Mouse (Mus musculus): ENCODE measurements around the gene Kdelr2. TPM values are rescaled to one million over a fixed set of nuclear protein-coding genes. Genes with fewer than 3 reads are reported as not detected.

The Kdelr2 gene
- total RNA-seq, 4 experiments from 2014 or later = 97.5 to 115 (median 101) TPM

Other genes starting within 250 kb of the Kdelr2 start
- gene Rbak, start 223.1 kb upstream of the Kdelr2 start, total RNA-seq (2022) = 10 to 100 TPM; 10.9 to 22.2 (median 17.2) TPM
- gene Spdye4b, start 222.8 kb upstream of the Kdelr2 start, total RNA-seq (2022) = not detected
- gene Spdye4a, start 176.9 kb upstream of the Kdelr2 start, total RNA-seq (2022) = not detected
- gene Zfp12, start 168.7 kb upstream of the Kdelr2 start, total RNA-seq (2022) = 10 to 100 TPM; 22.8 to 30.6 (median 25.7) TPM
- 10 to 100 TPM; 11.0 to 13.1 (median 12.0) TPM for gene Zfp316, start 133.8 kb upstream of the Kdelr2 start, total RNA-seq (2022)
- gene Zfp853, start 110.2 kb upstream of the Kdelr2 start, total RNA-seq (2022) = under 1 TPM; 0.20 to 0.54 (median 0.46) TPM
- gene E130309D02Rik, start 88.5 kb upstream of the Kdelr2 start, total RNA-seq (2022) = 10 to 100 TPM; 22.1 to 34.5 (median 28.6) TPM
- gene Zdhhc4, start 74.6 kb upstream of the Kdelr2 start, total RNA-seq (2022) = 10 to 100 TPM; 60.3 to 74.8 (median 66.3) TPM
- gene Grid2ip, start 46.5 kb upstream of the Kdelr2 start, total RNA-seq (2022) = 1 to 10 TPM in 1 of 4 experiments, under 1 TPM in 3; 0.61 to 1.2 (median 0.91) TPM
- 10 to 100 TPM; 21.6 to 27.5 (median 25.4) TPM for gene Daglb, start 60.7 kb downstream of the Kdelr2 start, total RNA-seq (2022)
- gene Rac1, start 124.2 kb downstream of the Kdelr2 start, total RNA-seq (2022) = 100 to 1,000 TPM; 348 to 401 (median 358) TPM
- 100 to 1,000 TPM; 134 to 193 (median 146) TPM for gene Cyth3, start 218.6 kb downstream of the Kdelr2 start, total RNA-seq (2022)